Mouse (Mus musculus) cerebellum, adult 18-20 months (tissue): ENCODE data around the gene Timm13.

Source experiments
- DNase-seq, 2 experiments: peaks; one replicate each; pipeline ENCODE4 v3.0.0; 2021

Gene Timm13

DNA sequence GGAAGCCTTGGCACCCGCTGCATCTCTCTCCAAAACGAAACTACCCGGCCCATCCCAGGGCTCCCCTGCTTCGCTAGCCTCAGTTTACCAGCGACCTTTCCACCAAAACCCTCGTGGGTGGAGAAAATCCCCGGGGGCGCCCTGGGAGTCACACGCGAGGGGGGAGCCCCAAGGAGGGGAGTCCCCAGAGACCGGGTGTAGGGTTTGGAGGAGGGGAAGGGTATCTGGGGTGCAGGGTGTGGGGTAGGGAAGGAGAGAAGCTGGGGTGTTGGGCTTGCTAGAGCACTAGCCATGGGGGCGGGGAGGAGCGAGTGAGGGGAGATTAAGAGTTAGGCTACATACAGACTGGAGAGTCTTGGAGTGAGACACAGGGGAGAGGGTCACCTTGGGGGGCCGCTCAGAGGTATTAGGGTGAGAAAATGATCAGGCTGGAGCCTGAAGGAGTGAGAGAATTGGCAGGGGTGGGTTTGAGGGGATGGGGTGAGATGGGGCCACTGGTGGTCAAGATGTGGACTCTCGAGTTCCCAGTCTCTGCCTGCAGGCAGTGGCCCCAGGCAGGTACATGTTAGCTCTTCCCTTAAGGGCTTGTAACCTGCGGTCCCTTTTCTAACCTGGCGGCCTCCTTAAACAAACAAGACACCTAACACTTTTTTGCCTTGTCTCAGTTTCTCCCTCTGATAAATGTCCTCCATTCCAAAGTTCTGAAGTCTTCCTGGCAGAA, 32.1 kb upstream of the Timm13 start:
- DNase-seq = peak in 1 of 2 experiments; percentile 14

DNA sequence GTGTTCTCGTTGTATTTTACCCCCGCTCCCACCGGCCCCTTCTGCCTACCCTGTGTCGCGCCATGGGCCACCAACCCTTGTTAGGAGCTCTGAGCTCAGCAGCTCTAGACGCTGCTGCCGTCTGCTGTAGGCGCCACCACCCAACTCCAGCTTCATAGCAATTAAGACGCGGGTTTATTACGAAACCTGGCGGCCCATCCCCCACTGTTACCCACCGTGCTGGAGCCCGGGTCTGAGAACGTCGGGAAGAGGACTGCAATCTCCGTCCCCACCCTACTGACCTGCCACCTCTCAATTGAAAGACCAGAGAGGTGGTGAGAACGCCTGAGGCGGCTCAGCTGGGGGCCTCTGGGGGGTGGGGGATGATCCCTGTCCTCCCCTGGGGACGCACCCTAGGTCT, 31.4 kb upstream of the Timm13 start:
- DNase-seq = peak in 1 of 2 experiments; percentile 26

DNA sequence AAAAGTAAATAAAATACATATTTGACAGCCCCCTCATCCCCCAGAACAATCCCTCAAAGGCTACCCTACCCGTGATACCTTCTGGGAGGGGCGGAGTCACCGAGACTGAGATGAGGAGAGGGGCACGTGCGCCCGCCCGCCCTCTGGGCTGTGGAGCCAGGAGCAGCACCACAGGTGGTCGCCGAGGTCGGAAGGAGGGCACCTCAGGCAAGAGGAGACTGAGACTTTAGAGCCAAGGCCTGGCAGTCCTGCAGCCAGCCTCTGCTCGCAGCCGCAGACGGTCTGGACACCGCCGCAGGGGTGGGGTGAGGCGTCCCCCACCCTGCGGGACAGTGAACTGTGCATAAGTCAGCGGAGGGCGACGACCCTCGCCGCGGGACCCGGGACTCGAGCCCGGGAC, 30.9 kb upstream of the Timm13 start:
- peak in 1 of 2 experiments; percentile 42 for DNase-seq

DNA sequence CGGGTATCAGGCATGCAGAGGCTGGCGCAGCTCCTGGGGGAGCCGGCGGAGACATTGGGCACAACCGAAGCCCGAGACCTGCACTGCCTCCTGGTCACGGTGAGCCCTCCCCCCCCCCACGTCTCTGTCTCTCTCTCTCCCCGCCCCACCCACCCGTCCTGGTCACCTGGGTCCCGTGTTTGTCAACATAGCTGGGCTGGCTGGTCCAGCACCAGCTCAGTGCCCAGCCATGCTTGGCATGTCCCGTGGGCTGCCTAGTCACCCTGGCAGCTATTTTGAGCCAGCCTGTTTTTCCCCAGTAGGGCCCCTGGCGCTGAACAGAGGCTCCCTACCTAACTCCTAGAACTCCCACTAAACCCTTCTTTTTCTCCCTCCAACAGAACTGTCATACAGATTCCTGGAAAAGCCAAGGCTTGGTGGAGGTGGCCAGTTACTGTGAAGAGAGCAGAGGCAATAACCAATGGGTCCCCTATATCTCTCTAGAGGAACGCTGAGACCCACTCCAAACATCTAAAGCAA, 30.4 kb upstream of the Timm13 start:
- peak; percentile 54 to 55 for DNase-seq

DNA sequence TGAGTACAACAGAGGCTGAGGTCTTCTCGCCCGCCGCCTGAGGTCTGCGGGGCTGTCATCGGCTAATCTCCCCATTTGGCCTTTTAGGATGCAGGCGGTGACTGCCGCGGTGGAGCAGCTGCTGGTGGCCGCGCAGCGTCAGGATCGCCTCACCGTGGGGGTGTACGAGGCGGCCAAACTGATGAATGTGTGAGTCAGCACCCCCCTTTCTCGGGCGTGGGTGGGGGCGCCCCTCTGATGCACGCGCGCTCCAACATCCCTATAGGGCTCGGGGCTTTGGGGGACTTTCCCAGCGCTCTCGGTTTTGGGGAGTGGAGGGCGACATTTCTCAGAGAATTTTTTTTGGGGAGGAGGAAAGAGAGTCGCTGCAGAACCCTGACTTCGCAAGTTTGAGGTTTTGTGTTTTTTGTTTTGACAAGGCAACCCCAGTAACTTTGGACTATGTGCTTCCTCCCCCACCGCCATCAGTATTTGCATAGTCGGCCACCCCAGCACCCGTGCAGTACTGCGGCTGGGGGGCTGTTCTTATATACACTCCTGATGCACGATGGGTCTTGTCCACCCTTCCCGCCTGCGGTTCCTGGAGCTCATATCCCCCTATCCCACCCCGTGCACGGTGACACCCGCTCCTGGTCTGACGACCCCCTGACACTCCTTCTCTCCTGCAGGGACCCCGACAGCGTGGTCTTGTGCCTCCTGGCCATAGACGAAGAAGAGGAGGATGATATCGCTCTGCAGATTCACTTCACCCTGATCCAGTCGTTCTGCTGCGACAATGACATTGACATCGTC, 29.8 kb upstream of the Timm13 start:
- DNase-seq = peak; percentile 67 to 70

DNA sequence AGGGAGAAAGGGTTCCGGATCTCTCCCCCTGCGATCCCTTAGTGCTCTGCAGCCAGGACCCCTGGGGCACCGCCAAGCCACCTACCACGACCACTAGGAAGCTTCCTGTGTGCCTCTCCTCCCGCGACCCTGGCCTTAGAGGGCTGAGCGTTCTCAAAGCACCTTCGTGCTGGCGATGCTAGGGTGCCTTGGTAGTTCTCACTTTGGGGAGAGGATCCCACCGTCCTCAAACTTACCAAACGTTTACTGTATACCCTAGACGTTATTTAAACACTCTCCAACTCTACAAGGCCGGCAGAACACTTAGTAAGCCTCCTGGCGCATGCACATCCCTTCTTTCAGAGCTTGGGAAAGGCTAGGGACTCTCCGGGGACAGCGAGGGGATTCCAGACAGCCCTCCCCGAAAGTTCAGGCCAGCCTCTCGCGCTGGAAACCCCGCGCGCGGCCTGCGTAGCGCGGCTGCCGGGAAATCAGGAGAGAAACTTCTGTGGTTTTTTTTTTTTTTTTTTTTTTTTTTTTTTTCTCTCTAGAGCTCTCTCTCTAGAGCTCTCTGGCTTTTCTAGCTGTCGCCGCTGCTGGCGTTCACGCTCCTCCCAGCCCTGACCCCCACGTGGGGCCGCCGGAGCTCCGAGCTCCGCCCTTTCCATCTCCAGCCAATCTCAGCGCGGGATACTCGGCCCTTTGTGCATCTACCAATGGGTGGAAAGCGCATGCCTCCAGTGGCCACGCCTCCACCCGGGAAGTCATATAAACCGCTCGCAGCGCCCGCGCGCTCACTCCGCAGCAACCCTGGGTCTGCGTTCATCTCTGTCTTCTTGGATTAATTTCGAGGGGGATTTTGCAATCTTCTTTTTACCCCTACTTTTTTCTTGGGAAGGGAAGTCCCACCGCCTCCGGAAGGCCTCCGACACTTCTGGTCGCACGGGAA, 28.8 kb upstream of the Timm13 start, which contains the start of gene Gadd45b:
Gadd45b (plus strand) TSS at position 775 of the 928 bp plus-strand sequence.
- peak; percentile 98 to 99 for DNase-seq

DNA sequence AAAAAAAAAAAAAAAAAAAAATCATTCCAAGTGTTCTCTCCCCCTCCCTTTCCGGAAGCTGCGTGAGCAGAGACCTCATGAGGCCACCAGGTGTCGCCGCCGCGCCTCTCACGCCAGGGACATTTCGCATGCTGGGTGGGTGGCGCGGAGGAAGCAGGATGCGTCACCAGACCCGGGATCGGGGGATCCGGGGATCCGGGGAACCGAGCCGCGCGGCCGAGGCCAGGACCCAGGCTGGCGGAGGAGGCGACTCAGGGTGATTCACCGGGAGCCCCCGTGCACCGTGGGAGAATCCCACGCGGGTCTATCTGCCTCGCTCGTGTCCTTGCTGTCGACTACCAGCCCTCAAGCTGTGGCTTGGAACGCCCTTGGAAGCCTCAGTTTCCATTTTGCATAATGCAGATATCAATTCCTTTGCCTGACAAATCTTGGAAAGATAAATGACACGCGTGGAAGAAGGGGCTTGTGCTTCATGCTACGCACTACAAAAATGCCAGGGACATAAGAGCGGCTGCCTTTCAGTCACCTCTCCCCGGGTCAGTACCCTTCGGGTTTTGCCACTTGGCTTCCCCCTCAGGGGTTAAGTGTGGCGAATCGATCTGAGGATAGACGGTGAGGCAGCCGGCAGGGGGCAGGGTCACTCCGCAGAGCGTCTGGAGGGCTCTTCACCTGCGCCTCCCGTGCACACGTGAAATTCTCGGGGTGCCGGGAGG, 28.0 kb upstream of the Timm13 start:
- peak; percentile 93 to 97 for DNase-seq

DNA sequence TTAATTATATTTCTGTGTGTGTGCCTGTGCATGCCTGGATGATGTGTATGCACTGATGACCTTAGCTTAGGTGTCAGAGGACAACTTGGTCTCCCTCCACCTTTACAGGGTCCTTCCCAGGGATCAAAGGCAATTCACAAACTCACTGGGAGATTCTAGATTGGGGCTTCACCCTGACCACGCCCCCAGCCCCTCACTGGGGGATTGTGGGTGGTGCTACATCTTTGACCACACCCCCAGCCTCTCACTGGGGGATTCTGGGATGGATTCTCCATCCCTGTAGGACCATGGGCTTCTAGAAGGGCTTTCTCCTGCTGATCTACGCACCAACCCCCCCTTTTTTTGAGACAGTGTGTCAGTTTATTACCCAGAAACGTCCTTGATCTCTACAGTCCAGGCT, 24.7 kb upstream of the Timm13 start:
- no peak for DNase-seq

DNA sequence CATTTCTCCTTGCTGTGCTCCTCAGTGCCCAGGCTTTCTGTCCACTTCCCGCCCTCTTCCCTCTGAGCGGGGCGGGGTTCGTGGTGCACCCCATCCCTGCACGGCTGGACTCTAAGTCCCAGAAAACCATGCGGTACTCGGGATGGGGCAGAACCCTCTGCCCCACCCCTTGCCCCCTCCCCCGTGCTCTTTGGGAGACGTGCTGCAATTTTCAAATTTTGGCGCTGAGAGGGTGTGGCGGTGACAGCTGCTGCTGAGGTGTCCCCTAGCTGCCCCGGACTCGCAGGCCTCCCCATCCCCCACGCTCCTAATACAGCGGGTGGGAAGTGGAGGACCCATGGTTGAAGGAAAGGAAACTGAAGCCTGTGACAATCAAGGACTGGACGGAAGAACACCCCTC, 21.2 kb upstream of the Timm13 start:
- peak in 1 of 2 experiments; percentile 7 for DNase-seq

DNA sequence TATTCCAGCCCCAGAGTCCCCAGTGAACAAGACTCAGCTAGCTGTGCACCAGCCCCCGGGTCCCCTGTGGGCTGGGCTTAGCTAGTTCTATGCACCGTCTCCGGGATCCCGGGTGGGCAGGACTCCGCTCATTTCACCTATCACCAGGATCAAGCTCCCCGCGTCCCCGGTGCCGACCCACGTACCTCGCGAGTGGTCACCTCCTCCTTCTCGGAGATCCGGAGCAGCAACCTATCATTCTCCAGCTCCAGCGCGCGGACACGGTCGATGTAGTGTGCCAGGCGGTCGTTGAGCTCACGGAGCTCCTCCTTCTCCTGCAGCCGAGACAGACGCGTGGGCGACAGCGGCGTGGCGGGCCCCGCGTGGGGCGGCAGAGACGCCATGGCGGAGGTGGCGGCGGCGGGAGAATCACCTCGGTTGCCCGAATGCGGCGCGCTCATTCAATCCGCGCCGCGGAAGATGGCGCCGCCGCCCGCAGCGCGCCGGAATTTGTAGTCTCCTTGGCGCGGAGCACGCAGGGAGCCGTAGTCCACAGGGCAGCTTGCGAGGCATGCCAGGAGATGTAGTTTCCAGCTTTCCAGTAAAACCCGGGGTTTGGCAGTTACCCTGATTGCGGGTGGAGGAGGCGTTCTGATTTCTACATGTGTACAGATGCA, 17.1 kb upstream of the Timm13 start, which contains the start of gene Lmnb2:
Lmnb2 (minus strand) TSS at position 467 of the 656 bp plus-strand sequence.
- peak; percentile 87 to 89 for DNase-seq

DNA sequence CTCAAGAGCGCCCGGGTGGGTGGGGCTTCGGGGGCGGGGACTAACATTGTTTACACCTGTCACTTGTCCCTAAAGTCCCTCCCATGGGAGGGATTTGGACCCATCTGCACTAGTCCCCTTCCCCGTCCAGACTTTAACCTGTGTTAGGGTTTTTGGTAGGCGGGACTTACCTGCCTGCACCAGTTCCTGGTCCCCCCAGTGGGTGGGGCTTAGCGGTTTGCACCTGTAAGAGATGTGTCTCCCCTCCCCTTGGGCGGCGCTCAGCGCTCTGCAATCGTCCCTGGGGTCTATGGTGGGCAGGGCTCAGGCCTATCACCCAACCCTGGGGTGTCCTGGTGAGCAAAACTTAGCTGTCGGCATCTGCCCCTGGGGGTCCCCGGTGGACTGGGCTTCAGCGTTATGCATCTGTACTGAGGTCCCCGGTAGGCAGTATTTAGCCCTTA, 16.6 kb upstream of the Timm13 start:
- DNase-seq = peak in 1 of 2 experiments; percentile 42

DNA sequence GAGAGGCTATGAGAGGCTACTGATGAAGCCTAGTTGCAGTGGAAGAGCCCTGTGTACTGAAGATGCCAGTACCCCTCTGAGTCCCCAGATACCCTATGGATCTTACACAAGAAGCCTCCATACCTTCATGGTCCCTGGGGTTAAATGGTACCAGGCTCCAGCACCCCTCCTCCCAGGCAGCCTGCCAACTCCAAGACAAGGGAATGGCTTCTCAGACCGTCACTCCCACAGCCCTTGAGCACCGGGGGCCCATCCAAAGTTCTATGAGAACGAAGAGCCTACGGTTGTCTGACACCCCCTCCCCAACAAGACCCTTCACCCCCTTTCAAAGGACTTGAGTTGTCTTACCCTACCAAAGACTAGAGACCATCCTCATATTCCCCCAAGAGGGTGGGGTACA, 15.0 kb upstream of the Timm13 start:
- DNase-seq = no peak

DNA sequence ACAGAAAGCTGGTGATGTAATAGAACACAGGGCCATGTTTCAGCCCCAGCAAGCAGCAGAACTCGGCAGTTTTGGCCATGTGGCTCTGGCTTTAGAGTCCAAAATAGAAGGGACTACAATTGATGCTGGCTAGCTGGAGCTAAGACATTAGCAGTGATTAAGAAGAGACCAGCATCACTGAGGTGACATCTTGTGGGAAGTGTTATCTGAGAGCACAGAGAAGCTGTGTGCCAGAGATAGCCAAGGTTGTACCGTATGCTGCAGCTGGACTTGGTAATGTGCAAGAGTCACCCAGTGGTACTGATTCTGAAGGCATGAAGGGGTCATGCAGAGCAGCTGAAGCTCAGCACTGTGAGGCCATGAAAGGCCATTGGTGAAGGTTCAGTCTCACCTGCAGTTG, 14.5 kb upstream of the Timm13 start:
- DNase-seq = no peak

DNA sequence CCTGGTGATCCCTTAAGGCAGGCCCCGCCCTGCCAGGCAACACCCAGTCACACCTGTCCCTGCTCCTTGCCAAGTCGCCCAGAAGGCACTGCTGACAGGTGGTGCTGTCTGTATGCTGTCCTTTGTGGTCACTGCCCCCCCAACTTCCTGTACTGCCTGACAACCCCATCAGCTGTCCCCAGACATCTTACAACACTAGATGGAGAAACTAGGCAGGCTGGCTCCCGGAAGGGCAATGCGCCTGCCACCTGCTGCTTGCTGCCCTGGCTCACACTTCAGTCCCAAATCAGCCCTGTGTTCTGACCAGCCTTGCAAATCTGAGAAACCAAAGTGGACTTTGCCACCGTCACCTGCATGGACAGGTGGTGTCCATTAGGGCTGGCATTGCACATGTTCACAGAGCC, 13.5 kb upstream of the Timm13 start:
- peak; percentile 79 to 86 for DNase-seq

DNA sequence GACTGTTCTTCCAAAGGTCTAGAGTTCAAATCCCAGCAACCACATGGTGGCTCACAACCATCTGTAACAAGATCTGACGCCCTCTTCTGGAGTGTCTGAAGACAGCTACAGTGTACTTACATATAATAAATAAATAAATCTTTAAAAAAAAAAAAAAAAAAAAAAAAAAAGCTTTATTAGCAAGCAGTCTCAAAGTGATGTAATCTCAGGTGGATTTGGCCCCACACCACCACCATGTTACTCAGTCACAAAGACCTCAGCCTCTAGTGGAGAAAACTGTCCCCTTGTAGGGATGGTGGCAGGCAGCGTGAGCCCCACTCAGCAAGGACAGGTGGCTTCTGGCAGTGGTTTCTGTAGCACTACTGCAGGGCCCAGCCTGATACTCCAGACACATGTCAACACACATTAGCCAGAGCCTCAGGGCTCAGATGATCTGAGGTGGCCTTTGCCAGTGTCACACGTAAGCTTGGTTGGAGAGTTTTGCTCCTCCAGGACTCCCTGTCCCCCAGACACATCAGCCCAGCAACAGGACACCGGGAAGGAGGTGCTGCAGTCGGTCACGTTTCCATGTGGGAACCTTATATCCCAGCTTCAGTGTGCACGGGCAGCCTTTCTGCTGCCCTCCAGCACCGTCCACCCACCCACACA, 12.7 kb upstream of the Timm13 start:
- no peak for DNase-seq

DNA sequence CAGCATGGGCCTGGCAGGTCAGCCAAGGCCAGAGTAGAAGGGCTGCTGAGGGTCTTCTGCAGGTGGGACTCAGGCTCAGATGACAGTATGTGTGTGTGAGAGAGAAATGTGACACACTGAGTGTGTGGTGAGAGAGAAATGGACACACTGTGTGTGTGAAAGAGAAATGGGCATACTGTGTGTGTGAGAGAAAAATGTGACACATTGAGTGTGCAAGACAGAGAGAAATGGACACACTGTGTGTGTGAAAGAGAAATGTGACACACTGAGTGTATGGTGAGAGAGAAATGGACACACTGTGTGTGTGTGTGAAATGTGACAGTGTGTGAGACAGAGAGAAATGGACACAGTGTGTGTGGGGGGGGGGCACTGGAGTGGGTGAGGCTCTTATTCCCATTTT, 11.1 kb upstream of the Timm13 start:
- DNase-seq = no peak

DNA sequence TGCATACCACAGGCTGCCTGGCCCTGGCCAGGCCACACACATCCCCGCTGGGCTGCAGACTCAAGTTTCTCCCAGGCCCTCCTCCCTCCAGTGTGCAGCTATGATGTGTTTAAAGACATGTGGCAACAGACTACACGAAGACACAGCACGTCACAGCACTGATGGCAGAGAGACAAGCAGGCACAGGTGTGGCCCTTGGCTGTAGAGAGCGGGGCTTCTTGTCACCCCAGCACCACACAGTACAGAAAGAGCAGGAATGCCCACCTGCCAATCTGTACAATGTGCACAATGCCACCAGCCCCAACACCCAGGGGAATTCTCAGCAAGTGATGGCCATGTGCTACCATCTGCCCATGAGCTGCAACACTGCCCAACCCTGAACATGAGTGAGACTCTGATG, 10.6 kb upstream of the Timm13 start:
- no peak for DNase-seq

DNA sequence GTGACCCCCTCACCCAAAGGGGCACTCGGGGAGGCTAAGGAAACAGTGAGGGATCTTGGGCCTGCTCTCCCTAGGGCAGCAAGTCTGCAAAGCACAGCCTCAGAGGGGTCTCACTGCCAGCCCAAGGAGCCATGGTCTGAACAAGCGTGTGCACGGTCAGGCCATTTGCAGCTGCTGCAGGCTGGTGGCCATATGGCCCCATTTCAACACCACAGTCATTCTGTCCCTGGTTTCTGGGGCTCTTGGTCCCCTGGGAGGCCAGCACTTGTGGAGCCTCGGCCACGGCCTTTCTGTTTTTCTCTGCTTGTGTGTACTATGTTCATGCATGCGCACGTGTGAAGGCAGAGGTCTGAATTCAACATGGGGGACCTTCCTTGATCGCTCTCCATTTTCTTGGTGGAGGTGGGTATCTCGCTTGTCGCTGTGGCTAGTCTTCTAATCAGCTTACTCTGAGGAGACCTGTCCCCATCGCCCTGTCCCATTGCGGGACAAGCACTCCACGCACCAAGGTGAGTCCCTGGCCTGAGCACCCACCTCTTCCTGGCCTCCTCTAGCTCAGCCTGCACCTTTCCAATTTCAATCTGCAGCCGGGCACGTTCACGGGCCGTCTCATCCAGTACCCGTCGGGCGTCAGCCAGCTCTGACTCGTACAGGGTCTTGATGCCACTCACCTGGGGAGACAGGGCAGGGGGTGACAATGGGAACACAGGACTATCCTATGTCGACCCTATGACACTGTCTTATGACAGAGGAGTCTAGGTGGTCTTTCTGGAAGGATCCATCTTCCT, 8.8 kb upstream of the Timm13 start:
- no peak for DNase-seq

DNA sequence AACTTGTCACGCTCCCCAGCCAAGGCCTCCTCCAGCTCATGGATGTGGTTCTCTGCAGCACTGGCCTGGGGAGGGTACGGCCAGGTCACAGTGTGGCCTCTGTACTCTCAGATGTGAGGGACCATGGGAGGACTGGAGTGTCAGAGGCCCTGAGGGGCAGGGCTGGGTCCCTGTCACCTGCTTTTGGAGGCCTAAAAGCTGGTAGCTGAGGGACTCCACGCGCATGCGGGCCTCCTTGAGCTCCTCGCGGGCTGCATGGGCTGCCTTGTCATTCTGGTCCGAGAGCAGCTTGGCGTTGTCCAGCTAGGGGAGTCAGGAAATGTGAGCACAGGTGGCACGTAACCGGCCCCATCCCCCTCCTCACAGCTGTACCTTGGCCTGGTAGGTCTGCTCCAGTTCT, 3.9 kb upstream of the Timm13 start:
- DNase-seq = no peak
